Mouse (Mus musculus) small intestine, adult 2 months (tissue): ENCODE data around the gene Hoxa13. TPM values are rescaled to one million over a fixed set of nuclear protein-coding genes. Genes with fewer than 3 reads are reported as not detected.

ENCODE experiments used
- H3K27ac ChIP-seq: fragments of 200-500 bp; 2 replicates; pipeline ENCODE4 v1.5.1; 2012; ENCODE audit warnings: low read depth, low read length, control low read depth, inconsistent platforms; ENCODE audit not compliant: insufficient read depth
- H3K27me3 ChIP-seq: fragments of 200-500 bp; 2 replicates; pipeline ENCODE4 v1.6.1; 2012; ENCODE audit warnings: mild to moderate bottlenecking, moderate library complexity, low read length, inconsistent platforms; ENCODE audit not compliant: control insufficient read depth, insufficient read depth
- H3K36me3 ChIP-seq: fragments of 200-500 bp; 2 replicates; pipeline ENCODE4 v1.6.1; 2012; ENCODE audit warnings: mild to moderate bottlenecking, low read length, control low read depth, inconsistent platforms; ENCODE audit not compliant: control insufficient read depth, insufficient read depth
- H3K4me1 ChIP-seq: fragments of 200-500 bp; 2 replicates; pipeline ENCODE4 v1.6.1; 2012; ENCODE audit warnings: low read length, inconsistent platforms, mixed read lengths; ENCODE audit not compliant: control insufficient read depth, insufficient read depth, insufficient read length
- H3K4me3 ChIP-seq: fragments of 200-500 bp; 2 replicates; pipeline ENCODE4 v1.5.1; 2012; ENCODE audit warnings: low read depth, mild to moderate bottlenecking, control low read depth, inconsistent platforms, low read length, moderate library complexity
- CTCF ChIP-seq: fragments of 200-500 bp; IDR thresholded peaks from 2 replicates; pipeline ENCODE4 v1.5.1; 2012; ENCODE audit warnings: low read depth, mild to moderate bottlenecking, control low read depth, inconsistent platforms, low read length, moderate library complexity, mixed read lengths; ENCODE audit not compliant: insufficient replicate concordance, insufficient read length; ENCODE audit errors: extremely low read depth
- POLR2A ChIP-seq: fragments of 200-500 bp; IDR thresholded peaks from 2 replicates; pipeline ENCODE4 v1.6.1; 2012; ENCODE audit warnings: low read depth, mild to moderate bottlenecking, control low read depth, inconsistent platforms, low read length, moderate library complexity
- WGBS: fragments of 180-500 bp; shearing (Covaris S2); methylation state at CpG from one replicate; pipeline ENCODE4 v1.1.7; 2018; 5-methylcytosine and 5-hydroxymethylcytosine counted together
- polyA plus RNA-seq: library from polyadenylated mRNA; depleted of rRNA; stranded (reverse); fragments of >200 nt; gene quantifications from 2 replicates; pipeline ENCODE4 v1.2.3, GENCODE M21; 2012; rRNA removed

The Hoxa13 gene
- polyA plus RNA-seq, result not detected in 2 replicates

GRCm38 (mm10) chr6:52260654-52261575 lies at the start of gene Hoxa13:
Gene Hoxa13 (minus strand): TSS chr6:52260880.
- Histone ChIP-seq H3K27me3 (peaks cover 83% of the 10 kb centered on the region), H3K36me3 (no peaks in the 10 kb centered on the region), H3K27ac (no peak within 1 kb of the TSS), H3K4me3 (peak within 1 kb of the TSS; percentile 52), H3K4me1 (0 out of 2 replicates have a peak, but pooled peaks cover 4% of the 10 kb centered on the region)
- WGBS, result 2% methylated on average over 47 of the region's 72 CpGs
- no peak for TF ChIP-seq POLR2A
- no peak for TF ChIP-seq CTCF

- TF ChIP-seq CTCF (no peak), POLR2A (no peak)
- 3% methylated on average over 24 of the region's 24 CpGs for WGBS
- no peak overlapping the region for H3K4me3 ChIP-seq
- no peaks in the 10 kb centered on the region for H3K36me3 ChIP-seq
- no peak overlapping the region for H3K27ac ChIP-seq
- no peaks in the 10 kb centered on the region; the same call in 1 of the 2 replicates for H3K4me1 ChIP-seq
- peaks cover 78% of the 10 kb centered on the region for H3K27me3 ChIP-seq
These were observed 49.7 kb upstream of the Hoxa13 start for GRCm38 (mm10) chr6:52310366-52310765.

GRCm38 (mm10) chr6:52309766-52310165 lies 49.1 kb upstream of the Hoxa13 start:
- Histone ChIP-seq H3K4me3 (no peak overlapping the region), H3K27me3 (peaks cover 72% of the 10 kb centered on the region), H3K36me3 (no peaks in the 10 kb centered on the region), H3K4me1 (no peaks in the 10 kb centered on the region; the same call in 1 of the 2 replicates), H3K27ac (no peak overlapping the region)
- TF ChIP-seq POLR2A, result no peak
- TF ChIP-seq CTCF, result no peak
- WGBS, result 51% methylated on average over 10 of the region's 10 CpGs

- 1% methylated on average over 30 of the region's 30 CpGs for WGBS
- peaks cover 37% of the 10 kb centered on the region for H3K27me3 ChIP-seq
- H3K27ac ChIP-seq, result no peak overlapping the region
- TF ChIP-seq POLR2A (no peak), CTCF (peak; percentile 44; the same call in 1 of the 2 replicates)
- H3K4me1 ChIP-seq, result no peaks in the 10 kb centered on the region; the same call in 1 of the 2 replicates
- H3K4me3 ChIP-seq, result peak overlapping the region; percentile 57
- H3K36me3 ChIP-seq, result no peaks in the 10 kb centered on the region
These were observed 45.3 kb upstream of the Hoxa13 start for GRCm38 (mm10) chr6:52305877-52306389.

GRCm38 (mm10) chr6:52303426-52303825 lies 42.7 kb upstream of the Hoxa13 start:
- Histone ChIP-seq H3K27ac (no peak overlapping the region), H3K4me1 (no peaks in the 10 kb centered on the region; the same call in 1 of the 2 replicates), H3K4me3 (no peak overlapping the region), H3K36me3 (no peaks in the 10 kb centered on the region), H3K27me3 (peaks cover 19% of the 10 kb centered on the region)
- no peak for TF ChIP-seq CTCF
- no peak for TF ChIP-seq POLR2A
- 57% methylated on average over 3 of the region's 3 CpGs for WGBS

GRCm38 (mm10) chr6:52300806-52301205 lies 40.1 kb upstream of the Hoxa13 start:
- Histone ChIP-seq H3K27ac (no peak overlapping the region), H3K36me3 (no peaks in the 10 kb centered on the region), H3K27me3 (peaks cover 7% of the 10 kb centered on the region), H3K4me3 (no peak overlapping the region), H3K4me1 (no peaks in the 10 kb centered on the region; the same call in 1 of the 2 replicates)
- WGBS, result 74% methylated on average over 4 of the region's 4 CpGs
- TF ChIP-seq POLR2A (no peak), CTCF (no peak)

- Histone ChIP-seq H3K36me3 (no peaks in the 10 kb centered on the region), H3K27me3 (peaks cover 24% of the 10 kb centered on the region), H3K4me1 (no peaks in the 10 kb centered on the region), H3K27ac (no peak overlapping the region), H3K4me3 (no peak overlapping the region)
- TF ChIP-seq POLR2A, result no peak
- TF ChIP-seq CTCF, result no peak
- 44% methylated on average over 4 of the region's 4 CpGs for WGBS
These were observed 37.8 kb upstream of the Hoxa13 start for GRCm38 (mm10) chr6:52298511-52298910.
